ENCODE assay signal across 8 mouse cellular contexts in the genomic region with DNA sequence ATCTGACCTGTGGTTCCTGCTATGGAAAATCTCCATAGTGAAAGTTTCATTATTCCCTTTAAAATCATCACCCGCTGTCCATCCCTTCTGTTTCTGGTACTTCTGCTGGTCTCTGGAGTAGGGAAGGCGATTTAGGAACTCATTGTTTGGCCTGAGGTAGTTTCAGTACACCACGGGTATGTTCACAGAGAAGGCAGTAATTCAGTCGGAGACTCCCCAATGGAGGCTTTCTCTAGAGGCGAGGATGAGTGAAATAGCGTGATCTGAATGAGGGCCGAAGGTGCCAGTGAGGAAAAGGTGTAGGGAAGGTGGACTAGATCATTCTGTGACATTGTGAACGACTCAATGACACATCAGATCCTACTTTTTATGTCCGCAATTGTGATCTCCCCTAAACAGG. TPM values are rescaled to one million over a fixed set of nuclear protein-coding genes. Genes with fewer than 3 reads are reported as not detected.
DNase-seq lines count a peak whose midpoint lies in the region; ATAC-seq and TF ChIP-seq lines count a peak whose summit lies in the region.

No protein-coding gene starts in this region.

- no peaks in the 10 kb centered on the region for H3K9me3 ChIP-seq in neural tube, embryonic 12.5 days

- TF ChIP-seq POLR2A in lung, adult 2 months (IDR thresholded peaks at IDR 0.05; ENCODE audit: borderline replicate concordance, extremely low read depth, low read depth, low read length) = no peak

- peak overlapping the region; percentile 80 for H3K4me3 ChIP-seq in lung, adult 2 months (replicated peaks; ENCODE audit: extremely low read depth, low read depth, low read length)
- peak overlapping the region; percentile 87 for H3K4me3 ChIP-seq in neural tube, embryonic 12.5 days

- H3K9ac ChIP-seq in neural tube, embryonic 12.5 days = peak overlapping the region; percentile 69

- H3K27me3 ChIP-seq in neural tube, embryonic 12.5 days (replicated peaks) = no peaks in the 10 kb centered on the region

- intact Hi-C loops in left cerebral cortex, postnatal 10 days (cut with DNase I) = no loop called here

- peak overlapping the region; percentile 87 for H3K4me2 ChIP-seq in neural tube, embryonic 12.5 days (replicated peaks)

- WGBS in lung, adult 2 months = 4% methylated on average over 9 of the region's 9 CpGs
- WGBS in neural tube, embryonic 12.5 days = 9% methylated on average over 9 of the region's 9 CpGs

- H3K4me1 ChIP-seq in lung, adult 2 months (ENCODE audit: control insufficient read depth, insufficient read depth, low read length) = peaks cover 8% of the 10 kb centered on the region; the same call in 1 of the 2 replicates
- peaks cover 17% of the 10 kb centered on the region for H3K4me1 ChIP-seq in neural tube, embryonic 12.5 days

- no peak for TF ChIP-seq CTCF in lung, adult 2 months (IDR thresholded peaks at IDR 0.05; ENCODE audit: insufficient read depth, low read length)

- DNase-seq in lung, adult 2 months = no peak
- no peak for DNase-seq in lung, adult 18-20 months
- DNase-seq in c-Kit-positive CD71-positive TER-119-negative erythroid progenitor cells, embryonic 14.5 days (ENCODE audit: low read depth) = peak; percentile 27
- DNase-seq in induced T-regulatory cell, adult 2 months (ENCODE audit: low read depth) = peak; percentile 54
- no peak for DNase-seq in right cerebral cortex, postnatal 10 days (ENCODE audit: low spot score in 2 of 2)
- no peak for DNase-seq in layer of hippocampus, adult 9-11 months
- no peak for DNase-seq in left cerebral cortex, postnatal 10 days (ENCODE audit: extremely low spot score in 1 of 2, low spot score in 2 of 2)

- no peak overlapping the region for H3K27ac ChIP-seq in neural tube, embryonic 12.5 days

- no peak for ATAC-seq in neural tube, embryonic 12.5 days (ENCODE audit: low FRiP score, low read depth)

- H3K36me3 ChIP-seq in neural tube, embryonic 12.5 days = peaks cover 63% of the 10 kb centered on the region

RNA-seq across cellular contexts. Expression of a gene that starts 0.5 kb away (rescaled TPM):
- polyA plus RNA-seq in lung, adult 2 months (2012; rRNA removed) = 14.9 and 17.9 TPM in 2 replicates
- 32.5 and 34.6 TPM in 2 replicates for polyA plus RNA-seq in neural tube, embryonic 12.5 days (2016; fragmentation: Nextera tagmentation; extraction: Ambion mirVana)
- total RNA-seq in left cerebral cortex, postnatal 10 days (2021) = 10 to 100 TPM; 14.6 to 16.0 TPM

RNA-seq across cellular contexts. Expression of a gene that starts 12.5 kb away (rescaled TPM):
- 20.0 and 26.9 TPM in 2 replicates for polyA plus RNA-seq in lung, adult 2 months (2012; rRNA removed)
- polyA plus RNA-seq in neural tube, embryonic 12.5 days (2016; fragmentation: Nextera tagmentation; extraction: Ambion mirVana) = 175 and 177 TPM in 2 replicates
- 10 to 100 TPM; 50.2 to 52.4 TPM for total RNA-seq in left cerebral cortex, postnatal 10 days (2021)

RNA-seq across cellular contexts. Expression of a gene that starts 12.7 kb away (rescaled TPM):
- 121 and 206 TPM in 2 replicates for polyA plus RNA-seq in lung, adult 2 months (2012; rRNA removed)
- 360 and 361 TPM in 2 replicates for polyA plus RNA-seq in neural tube, embryonic 12.5 days (2016; fragmentation: Nextera tagmentation; extraction: Ambion mirVana)
- 100 to 1,000 TPM; 228 to 251 TPM for total RNA-seq in left cerebral cortex, postnatal 10 days (2021)

RNA-seq across cellular contexts. Expression of a gene that starts 24.8 kb away (rescaled TPM):
- 50.5 and 65.5 TPM in 2 replicates for polyA plus RNA-seq in lung, adult 2 months (2012; rRNA removed)
- polyA plus RNA-seq in neural tube, embryonic 12.5 days (2016; fragmentation: Nextera tagmentation; extraction: Ambion mirVana) = 14.1 and 14.3 TPM in 2 replicates
- 1 to 10 TPM; 7.5 to 8.5 TPM for total RNA-seq in left cerebral cortex, postnatal 10 days (2021)

RNA-seq across cellular contexts. Expression of a gene that starts 25.0 kb away (rescaled TPM):
- 11.3 and 14.1 TPM in 2 replicates for polyA plus RNA-seq in lung, adult 2 months (2012; rRNA removed)
- polyA plus RNA-seq in neural tube, embryonic 12.5 days (2016; fragmentation: Nextera tagmentation; extraction: Ambion mirVana) = 2.1 and 2.3 TPM in 2 replicates
- total RNA-seq in left cerebral cortex, postnatal 10 days (2021) = 1 to 10 TPM; 2.1 to 2.4 TPM

Comparison
In these comparisons a context has a peak if more than half of its experiments do, and no peak if none do; other contexts are left out.
1. DNase-seq: peak in c-Kit-positive CD71-positive TER-119-negative erythroid progenitor cells, embryonic 14.5 days (single experiment) and induced T-regulatory cell, adult 2 months (single experiment); none in lung, adult 2 months (single experiment), lung, adult 18-20 months (0 of 2), right cerebral cortex, postnatal 10 days (0 of 2), layer of hippocampus, adult 9-11 months (single experiment) and left cerebral cortex, postnatal 10 days (0 of 2).